Mouse (Mus musculus) CH12.LX (cell line): ENCODE results near the gene Cux1. TPM values are rescaled to one million over a fixed set of nuclear protein-coding genes. Genes with fewer than 3 reads are reported as not detected.

Source experiments
- DNase-seq: peaks from one replicate; pipeline ENCODE4 v3.0.0-alpha.2; 2013; ENCODE audit errors: extremely low read depth
- H3K27ac ChIP-seq: 2 replicates; pipeline ENCODE4 v1.5.1; 2012; ENCODE audit warnings: low read depth, mild to moderate bottlenecking, control low read depth, moderate library complexity; ENCODE audit not compliant: insufficient read depth
- H3K27me3 ChIP-seq: replicated peaks from 2 replicates; pipeline ENCODE3; 2012; ENCODE audit warnings: inconsistent platforms
- H3K36me3 ChIP-seq, 2 experiments: replicated peaks in 1 of 2; 2 replicates each; pipeline versions ENCODE3 to v1.6.1; 2012; ENCODE audit warnings: inconsistent platforms in 1 of 2, low read length in 1 of 2, mild to moderate bottlenecking in 1 of 2, mixed read lengths in 1 of 2, moderate library complexity in 1 of 2; ENCODE audit not compliant: control insufficient read depth in 1 of 2, insufficient read depth in 1 of 2
- H3K4me1 ChIP-seq, 2 experiments: 2 replicates each; pipeline ENCODE4 v1.6.1; 2012; ENCODE audit warnings: inconsistent platforms in 1 of 2, moderate library complexity in 1 of 2; ENCODE audit not compliant: insufficient read depth in 2 of 2, control insufficient read depth in 1 of 2
- H3K4me2 ChIP-seq: 2 replicates; pipeline ENCODE4 v1.6.1; 2012; ENCODE audit warnings: low read depth, mild to moderate bottlenecking, control low read depth; ENCODE audit not compliant: poor library complexity, insufficient read depth, severe bottlenecking
- H3K4me3 ChIP-seq, 3 experiments: fragments of 150-350 bp in 1 of 3; sonication (generic) in 1 of 3; replicated peaks in 1 of 3; 2 replicates each; pipeline versions ENCODE3 to v1.5.1; 2011 to 2012; ENCODE audit warnings: low read depth in 2 of 3, low read length in 2 of 3, mild to moderate bottlenecking in 2 of 3, moderate library complexity in 2 of 3, control low read depth in 1 of 3, improper control_type of control experiment in 1 of 3, inconsistent platforms in 1 of 3, mixed read lengths in 1 of 3; ENCODE audit not compliant: poor library complexity in 1 of 3
- H3K79me2 ChIP-seq: replicated peaks from 2 replicates; pipeline ENCODE4 v1.6.1; 2012; ENCODE audit warnings: mild to moderate bottlenecking, moderate library complexity; ENCODE audit not compliant: control insufficient read depth, poor library complexity, insufficient read depth, severe bottlenecking; ENCODE audit errors: extremely low read depth
- H3K9ac ChIP-seq: 2 replicates; pipeline ENCODE4 v1.6.1; 2012; ENCODE audit warnings: low read depth, mild to moderate bottlenecking, control low read depth, moderate library complexity; ENCODE audit not compliant: insufficient read depth
- H3K9me3 ChIP-seq: replicated peaks from 2 replicates; pipeline ENCODE3; 2012; ENCODE audit warnings: low read length, inconsistent platforms, mixed read lengths
- CHD1 ChIP-seq: IDR thresholded peaks from 2 replicates; pipeline ENCODE4 v1.6.1; 2012; ENCODE audit warnings: low read depth, low read length, improper control_type of control experiment, inconsistent platforms
- CTCF ChIP-seq, 2 experiments: IDR thresholded peaks in 1 of 2; conservative IDR thresholded peaks in 1 of 2; 2 replicates each; pipeline ENCODE4 v1.5.1; 2011 to 2012; ENCODE audit warnings: low read depth in 2 of 2, low read length in 2 of 2, improper control_type of control experiment in 1 of 2, inconsistent platforms in 1 of 2, mild to moderate bottlenecking in 1 of 2, moderate library complexity in 1 of 2
- GABPA ChIP-seq: IDR thresholded peaks from 2 replicates; pipeline ENCODE4 v1.6.1; 2012; ENCODE audit warnings: low read depth, low read length, improper control_type of control experiment, inconsistent platforms; ENCODE audit not compliant: insufficient replicate concordance
- IRF4 ChIP-seq: IDR thresholded peaks from 2 replicates; pipeline ENCODE4 v1.6.1; 2014; ENCODE audit warnings: low read depth, mild to moderate bottlenecking, inconsistent platforms, low read length, improper control_type of control experiment
- JUN ChIP-seq: IDR thresholded peaks from 2 replicates; pipeline ENCODE4 v1.6.1; 2011; ENCODE audit warnings: low read depth, mild to moderate bottlenecking, low read length, improper control_type of control experiment, moderate library complexity; ENCODE audit not compliant: insufficient read depth
- MAFK ChIP-seq: IDR thresholded peaks from 2 replicates; pipeline ENCODE4 v1.6.1; 2011; ENCODE audit warnings: low read length, improper control_type of control experiment; ENCODE audit not compliant: insufficient replicate concordance
- MEF2A ChIP-seq: IDR thresholded peaks from 2 replicates; pipeline ENCODE4 v1.6.1; 2014; ENCODE audit warnings: low read depth, mild to moderate bottlenecking, inconsistent platforms, low read length, improper control_type of control experiment, borderline replicate concordance
- NELFE ChIP-seq: IDR thresholded peaks from 2 replicates; pipeline ENCODE4 v1.6.1; 2011; ENCODE audit warnings: low read depth, low read length, improper control_type of control experiment
- RCOR1 ChIP-seq: conservative IDR thresholded peaks from 2 replicates; pipeline ENCODE4 v1.6.1; 2012; ENCODE audit warnings: low read depth, mild to moderate bottlenecking, inconsistent platforms, low read length, improper control_type of control experiment
- SMC3 ChIP-seq: IDR thresholded peaks from 2 replicates; pipeline ENCODE4 v1.6.1; 2011; ENCODE audit warnings: low read depth, low read length, improper control_type of control experiment
- TBP ChIP-seq: conservative IDR thresholded peaks from 2 replicates; pipeline ENCODE4 v1.6.1; 2011; ENCODE audit warnings: low read depth, low read length, improper control_type of control experiment
- TCF12 ChIP-seq: IDR thresholded peaks from 2 replicates; pipeline ENCODE4 v1.6.1; 2014; ENCODE audit warnings: low read depth, mild to moderate bottlenecking, inconsistent platforms, low read length, improper control_type of control experiment
- UBTF ChIP-seq: IDR thresholded peaks from 2 replicates; pipeline ENCODE4 v1.6.1; 2012; ENCODE audit warnings: low read depth, mild to moderate bottlenecking, inconsistent platforms, low read length, improper control_type of control experiment, moderate library complexity
- ZNF384 ChIP-seq: IDR thresholded peaks from 2 replicates; pipeline ENCODE4 v1.6.1; 2012; ENCODE audit warnings: low read depth, low read length, improper control_type of control experiment, inconsistent platforms
- dilution Hi-C: fragments of 300-500 bp; cut with MboI; formaldehyde crosslinking; loops from 2 replicates; pipeline ENCODE4 v1.14.3; 2020; ENCODE audit warnings: low sequenced_read_pairs; ENCODE audit not compliant: extremely low pct_unique_long_range_greater_than_20kb, extremely low pct_ligation_motif_present
- in situ Hi-C: fragments of 300-500 bp; cut with MboI; formaldehyde crosslinking; loops from 3 replicates; pipeline ENCODE4 v1.14.3; 2019; ENCODE audit warnings: low sequenced_read_pairs, low pct_ligation_motif_present, low pct_unique_long_range_greater_than_20kb, mixed read lengths
- polyA plus RNA-seq: library from polyadenylated mRNA; unstranded; fragments of >175 nt; gene quantifications from 2 replicates; pipeline ENCODE4 v1.2.1, GENCODE M21; 2012; ENCODE audit warnings: low read depth; ENCODE audit not compliant: insufficient read length
- total RNA-seq, 2 experiments: library from RNA; depleted of rRNA; stranded (reverse); fragments of 300-350 nt in 1 of 2; fragments of >200 nt in 1 of 2; gene quantifications; 2 replicates each; pipeline ENCODE4 v1.2.3; 2012 to 2014

Cux1 gene
- total and polyA plus RNA-seq, 3 experiments = 12.4 to 21.9 (median 19.6) TPM

DNA sequence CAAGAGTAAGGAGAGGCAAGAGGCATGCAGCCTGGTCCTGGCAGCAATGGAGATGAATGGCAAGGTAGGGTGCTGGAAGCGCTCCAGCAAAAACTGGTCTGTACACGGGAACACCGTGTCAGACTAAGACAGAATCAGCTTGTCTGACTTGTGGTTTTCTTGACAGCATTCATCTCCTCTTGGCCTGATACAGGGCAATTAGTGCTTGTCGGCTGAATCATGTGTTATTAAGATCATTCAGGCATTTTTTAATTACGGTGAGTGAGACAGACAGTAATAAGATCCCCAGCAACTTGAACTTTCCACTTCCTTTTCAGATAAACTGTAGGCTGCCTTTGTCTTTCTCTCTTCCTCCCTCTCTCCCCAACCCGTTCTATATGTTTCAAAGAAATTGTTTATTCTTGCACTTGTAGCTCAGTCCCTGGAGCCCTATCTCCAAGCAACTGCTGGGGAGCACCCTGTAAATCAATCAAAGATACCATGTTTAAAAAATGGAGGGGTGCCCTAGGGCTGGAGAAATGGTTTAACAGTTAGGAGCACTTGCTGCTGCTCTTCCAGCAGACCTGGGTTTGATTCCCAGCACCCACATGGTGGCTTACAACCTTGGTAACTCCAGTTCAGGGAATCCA, 53.1 kb downstream of the Cux1 start:
- H3K4me1 ChIP-seq = no peaks in the 10 kb centered on the region
- no peak overlapping the region for H3K9ac ChIP-seq
- H3K4me2 ChIP-seq = no peak overlapping the region
- TF ChIP-seq JUN (no peak), SMC3 (no peak), MEF2A (no peak), IRF4 (no peak)
- DNase-seq = no peak
- peaks cover 0 to 8% of the 10 kb centered on the region in 2 experiments for H3K36me3 ChIP-seq
- H3K27me3 ChIP-seq = no peaks in the 10 kb centered on the region
- no peaks in the 10 kb centered on the region for H3K9me3 ChIP-seq
- peaks cover 5% of the 10 kb centered on the region for H3K79me2 ChIP-seq
- in situ Hi-C loops (no loop called here), dilution Hi-C loops (no loop called here)
- H3K27ac ChIP-seq = no peak overlapping the region
- no peak overlapping the region for H3K4me3 ChIP-seq

DNA sequence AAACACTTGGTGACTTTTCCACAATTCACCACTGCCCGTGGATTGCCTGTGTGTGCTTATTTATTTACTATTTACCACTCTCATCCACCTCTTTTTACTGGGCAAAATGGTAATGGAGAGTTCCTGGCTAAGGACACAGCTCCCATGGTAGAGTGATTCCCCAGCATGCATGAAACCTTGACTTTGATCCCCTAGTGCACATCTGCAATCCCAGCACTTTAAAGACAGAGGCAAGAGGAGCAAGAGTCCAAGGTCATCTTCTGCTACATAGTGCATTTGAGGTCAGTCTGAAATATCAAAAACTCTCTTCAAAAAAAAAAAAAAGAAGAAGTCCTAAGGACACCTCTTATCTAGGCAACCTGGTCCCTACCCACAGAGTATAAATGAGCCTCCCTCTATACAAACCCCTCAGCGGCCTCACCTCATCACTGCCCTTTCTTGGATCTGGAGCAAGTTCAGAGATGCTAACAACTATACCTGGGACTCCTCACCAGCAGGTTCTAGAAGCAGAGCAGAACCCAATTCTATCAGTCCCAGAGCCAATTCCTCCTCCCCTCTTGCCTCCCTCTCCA, 55.1 kb downstream of the Cux1 start:
- H3K4me1 ChIP-seq = no peaks in the 10 kb centered on the region
- no peak overlapping the region for H3K4me2 ChIP-seq
- in situ Hi-C loops (no loop called here), dilution Hi-C loops (no loop called here)
- no peak overlapping the region for H3K9ac ChIP-seq
- no peak for TF ChIP-seq MAFK
- TF ChIP-seq NELFE = no peak
- TF ChIP-seq CTCF (conservative IDR thresholded peaks at IDR 0.05 in 1 of 2, IDR thresholded peaks at IDR 0.05 in 1 of 2; ENCODE audit: low read depth in 2 of 2, low read length in 2 of 2) = no peak
- H3K27me3 ChIP-seq = no peaks in the 10 kb centered on the region
- no peak overlapping the region for H3K27ac ChIP-seq
- peaks cover 5% of the 10 kb centered on the region for H3K79me2 ChIP-seq
- H3K4me3 ChIP-seq = no peak overlapping the region
- DNase-seq = no peak
- peaks cover 0 to 8% of the 10 kb centered on the region in 2 experiments for H3K36me3 ChIP-seq
- no peaks in the 10 kb centered on the region for H3K9me3 ChIP-seq

DNA sequence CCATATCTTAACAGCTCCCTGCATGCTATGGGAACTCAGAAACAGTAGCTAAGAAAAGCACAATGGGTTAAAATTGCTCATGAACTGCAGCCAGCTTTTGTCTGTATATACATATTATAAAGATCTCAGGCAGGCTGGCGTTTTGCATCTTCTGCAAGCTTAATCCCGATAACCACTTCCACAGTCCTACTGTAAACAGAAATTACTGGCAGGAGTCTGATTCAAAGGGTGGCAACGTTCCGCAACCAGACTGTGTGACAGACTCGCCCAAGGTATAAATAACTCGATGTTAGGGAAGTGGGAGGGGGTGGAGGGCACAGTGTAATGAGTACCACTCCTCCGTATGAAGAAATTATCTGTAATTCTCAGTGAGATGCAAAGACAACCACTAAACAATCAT, 55.9 kb downstream of the Cux1 start:
- Histone ChIP-seq H3K4me1 (no peaks in the 10 kb centered on the region), H3K9ac (no peak overlapping the region), H3K4me3 (no peak overlapping the region), H3K4me2 (no peak overlapping the region), H3K27ac (no peak overlapping the region), H3K9me3 (no peaks in the 10 kb centered on the region), H3K27me3 (no peaks in the 10 kb centered on the region), H3K79me2 (peaks cover 5% of the 10 kb centered on the region), H3K36me3 (peaks cover 0 to 8% of the 10 kb centered on the region in 2 experiments)
- no peak for DNase-seq
- in situ Hi-C loops (no loop called here), dilution Hi-C loops (no loop called here)
- TF ChIP-seq ZNF384 (no peak), MEF2A (no peak), TBP (no peak), NELFE (no peak), TCF12 (no peak), UBTF (no peak), CHD1 (no peak), CTCF (conservative IDR thresholded peaks at IDR 0.05 in 1 of 2, IDR thresholded peaks at IDR 0.05 in 1 of 2; ENCODE audit: low read depth in 2 of 2, low read length in 2 of 2) (no peak), GABPA (no peak), RCOR1 (no peak)
